Mouse (Mus musculus): Measurements from ENCODE around the gene Rnase1.
"Not testable (repeated sequence)": the region's sequence is repeated elsewhere in the genome, so short reads cannot be mapped to it uniquely, and the experiment has no call there.

Gene Rnase1

GRCm38 (mm10) chr14:51146685-51147084 is at the start of gene Rnase1:
Gene Rnase1 (minus strand): TSS chr14:51146785.
- no peak for DNase-seq

DNA sequence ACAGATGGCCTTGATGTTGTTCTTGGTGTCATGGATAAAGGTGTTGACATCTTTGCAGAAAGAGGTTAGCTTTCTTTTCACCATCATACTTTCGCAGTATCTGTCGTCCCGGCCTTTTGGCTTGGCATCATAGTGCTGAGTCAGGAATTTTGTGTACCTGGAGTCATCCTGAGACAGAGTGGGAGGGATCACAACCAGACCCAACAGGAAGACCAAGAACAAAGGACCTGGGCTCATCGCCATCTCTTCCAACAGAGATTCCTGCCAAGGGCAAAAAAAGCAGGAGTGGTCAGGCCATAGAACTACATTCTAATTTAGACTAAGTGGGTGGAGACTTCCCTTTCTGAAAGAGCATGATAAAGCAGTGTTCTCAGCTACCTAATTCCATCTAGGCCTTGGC is 49.1 kb upstream of the Rnase1 start:
- no peak for DNase-seq

GRCm38 (mm10) chr14:51181051-51181450 is 34.5 kb upstream of the Rnase1 start:
- DNase-seq: not testable (repeated sequence)

DNA sequence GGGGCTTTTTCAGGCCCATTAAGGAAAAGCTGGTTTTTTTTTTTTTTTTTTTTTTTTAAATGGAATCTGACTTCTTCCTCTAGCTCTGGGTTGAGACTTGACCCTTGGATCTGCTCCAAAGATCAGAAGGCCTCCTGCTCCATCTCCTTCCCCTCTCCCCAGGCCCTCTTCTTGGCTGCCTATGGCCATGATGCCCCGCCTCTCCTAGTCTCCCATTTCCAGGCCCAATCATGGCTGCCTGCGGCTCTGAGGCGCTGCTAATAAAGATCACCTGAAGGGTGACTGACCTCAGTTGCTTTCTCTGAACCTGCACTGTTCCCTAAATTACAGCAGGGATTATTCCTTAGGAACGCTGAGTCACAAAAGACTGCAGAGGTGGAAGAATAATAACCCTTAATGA is 27.3 kb upstream of the Rnase1 start:
- DNase-seq: no peak

DNA sequence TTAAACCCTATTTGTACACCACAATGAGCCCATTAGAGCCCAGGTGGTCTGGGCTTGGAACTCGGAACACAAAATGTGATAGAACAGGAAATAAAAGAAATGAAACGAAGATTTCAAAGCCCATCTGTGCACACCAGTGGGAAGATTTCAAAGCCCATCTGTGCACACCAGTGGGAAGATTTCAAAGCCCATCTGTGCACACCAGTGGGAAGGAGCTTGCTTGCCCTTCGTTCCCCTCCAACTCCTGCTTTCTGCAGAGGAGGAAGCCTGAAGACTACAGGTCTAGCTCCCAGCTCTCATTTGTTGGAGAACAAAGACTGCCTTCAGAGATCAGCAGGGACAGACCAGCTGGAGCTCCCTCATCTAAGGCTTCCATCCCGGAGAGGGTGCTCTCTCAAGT is 26.4 kb upstream of the Rnase1 start:
- DNase-seq: not testable (repeated sequence)

- not testable (repeated sequence) for DNase-seq
These were observed 25.7 kb upstream of the Rnase1 start for GRCm38 (mm10) chr14:51172095-51172865.

GRCm38 (mm10) chr14:51166068-51166467 is 19.5 kb upstream of the Rnase1 start:
- no peak for DNase-seq

GRCm38 (mm10) chr14:51165435-51165834 is 18.9 kb upstream of the Rnase1 start:
- no peak for DNase-seq

DNA sequence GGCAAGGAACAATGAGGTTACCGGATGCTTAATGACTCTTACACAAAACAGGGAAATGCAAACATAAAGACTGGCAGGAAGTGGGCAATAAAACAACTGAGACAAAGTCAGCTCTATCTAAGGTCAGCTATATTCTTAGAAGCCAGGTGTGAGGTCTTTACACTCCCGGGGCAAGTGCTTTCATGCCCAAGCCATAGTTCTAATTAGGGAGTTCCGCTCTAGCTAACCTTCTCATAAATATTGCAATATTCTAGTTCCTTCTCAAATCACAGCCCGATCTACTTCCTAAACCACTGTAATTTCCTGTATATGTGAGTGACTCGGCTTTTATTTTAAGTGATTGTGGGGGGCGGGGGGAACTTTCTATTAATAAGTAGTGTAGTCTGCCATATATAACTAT is 16.7 kb upstream of the Rnase1 start:
- DNase-seq: not testable (repeated sequence)

DNA sequence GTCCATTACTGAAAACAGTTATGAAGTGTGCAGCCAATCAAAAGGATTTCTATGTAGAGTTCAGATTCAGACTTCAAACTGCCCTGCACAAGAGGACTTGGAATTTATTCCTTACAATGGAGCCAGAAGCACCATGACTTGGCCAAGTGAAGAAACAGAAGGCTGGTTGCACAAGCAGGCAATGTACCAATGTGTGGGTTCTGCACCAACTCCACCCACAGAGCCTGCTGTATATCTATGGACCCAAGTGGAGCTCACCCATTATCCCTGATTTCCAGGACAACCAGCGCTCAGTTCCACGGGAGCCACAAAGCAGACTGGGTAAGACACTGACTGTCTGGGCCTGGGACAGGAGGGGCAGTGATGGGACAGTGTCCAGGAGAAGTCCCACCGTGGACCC is 15.4 kb upstream of the Rnase1 start, which contains the start of gene Rnase2b:
Gene Rnase2b, plus strand, starts transcription at position 285 of the 400 bp plus-strand sequence.
- not testable (repeated sequence) for DNase-seq

DNA sequence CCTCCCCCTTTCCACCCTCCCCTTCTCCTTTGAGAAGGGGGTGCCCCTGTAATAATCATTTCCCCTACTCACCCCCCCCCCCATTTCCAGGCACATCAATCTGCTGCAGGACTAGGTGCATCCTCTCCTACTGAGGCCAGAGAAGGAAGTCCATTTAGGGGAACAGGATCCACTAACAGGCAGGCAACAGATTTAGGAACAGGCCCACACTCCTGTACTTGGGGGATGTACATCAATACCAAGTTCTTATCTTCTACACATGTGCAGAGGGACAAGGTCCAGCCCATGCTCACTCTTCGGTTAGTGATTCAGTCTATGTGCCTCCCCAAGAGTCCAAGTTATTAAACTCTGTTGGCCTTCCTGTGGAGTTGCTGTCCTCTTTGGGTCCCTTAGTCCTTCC is 10.5 kb upstream of the Rnase1 start:
- no peak for DNase-seq

DNA sequence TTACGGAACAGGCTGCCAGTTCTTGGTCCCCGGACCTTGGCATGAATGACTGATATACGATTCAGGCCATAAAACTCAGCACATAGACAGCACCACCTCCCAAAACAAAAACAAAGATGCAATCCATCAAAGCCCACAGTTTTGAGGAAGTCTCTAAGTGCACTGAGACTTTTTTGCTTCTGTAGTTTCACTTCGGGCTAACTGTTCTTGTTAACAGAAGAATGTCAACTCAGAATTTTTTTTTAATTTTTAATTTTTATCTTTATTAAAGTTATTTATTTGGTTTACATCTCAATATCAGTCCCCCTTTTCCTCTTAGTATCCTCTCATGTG is 10.1 kb upstream of the Rnase1 start:
- DNase-seq: no peak

GRCm38 (mm10) chr14:51156056-51156735 is 9.6 kb upstream of the Rnase1 start:
- no peak for DNase-seq

- DNase-seq: no peak
These were observed 5.8 kb upstream of the Rnase1 start for GRCm38 (mm10) chr14:51152249-51152870.

- no peak for DNase-seq
These were observed 3.7 kb upstream of the Rnase1 start for GRCm38 (mm10) chr14:51150206-51150831.

GRCm38 (mm10) chr14:51149164-51149563 is 2.6 kb upstream of the Rnase1 start:
- DNase-seq: no peak

DNA sequence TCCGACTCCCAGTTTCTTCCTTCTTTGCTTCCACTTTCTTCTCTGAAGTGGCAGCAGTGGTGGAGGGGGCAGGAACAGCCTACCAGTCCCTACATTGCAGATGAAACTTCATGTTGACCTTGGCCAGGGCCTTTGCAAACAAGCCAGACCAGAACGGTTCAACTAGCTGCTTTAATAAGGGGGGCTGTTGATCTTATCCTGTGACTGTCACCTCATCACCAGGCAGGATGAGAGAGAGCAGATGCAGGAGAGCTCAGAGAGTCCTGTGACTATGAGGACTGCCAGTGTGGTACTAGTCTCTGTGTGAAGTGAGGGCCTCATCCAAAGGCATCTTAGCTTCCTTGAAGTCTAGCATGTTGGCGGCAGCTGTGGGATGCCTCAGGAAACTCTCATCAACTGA is 1.4 kb upstream of the Rnase1 start:
- DNase-seq: no peak

- no peak for DNase-seq
These were observed 1.1 kb downstream of the Rnase1 start for GRCm38 (mm10) chr14:51145521-51145920.

DNA sequence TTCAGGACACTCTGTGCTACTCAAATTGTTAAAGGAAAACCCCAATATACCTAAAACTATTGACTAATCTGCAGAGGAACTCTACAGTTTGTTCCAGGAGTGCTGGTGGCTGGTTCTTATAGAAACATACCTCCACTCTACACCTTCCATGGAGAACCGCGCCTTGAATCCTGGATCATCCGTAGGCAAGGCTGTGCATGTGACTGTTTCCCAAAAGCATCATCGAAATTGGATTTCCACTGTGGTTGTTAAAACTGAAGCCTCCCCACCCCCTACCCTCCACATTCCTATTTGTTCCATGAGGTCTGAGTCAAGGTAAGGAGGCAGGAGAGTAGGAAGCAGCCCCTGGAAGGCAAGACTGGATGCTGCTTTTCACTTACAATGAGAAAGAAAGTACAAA is 2.1 kb downstream of the Rnase1 start:
- no peak for DNase-seq

DNA sequence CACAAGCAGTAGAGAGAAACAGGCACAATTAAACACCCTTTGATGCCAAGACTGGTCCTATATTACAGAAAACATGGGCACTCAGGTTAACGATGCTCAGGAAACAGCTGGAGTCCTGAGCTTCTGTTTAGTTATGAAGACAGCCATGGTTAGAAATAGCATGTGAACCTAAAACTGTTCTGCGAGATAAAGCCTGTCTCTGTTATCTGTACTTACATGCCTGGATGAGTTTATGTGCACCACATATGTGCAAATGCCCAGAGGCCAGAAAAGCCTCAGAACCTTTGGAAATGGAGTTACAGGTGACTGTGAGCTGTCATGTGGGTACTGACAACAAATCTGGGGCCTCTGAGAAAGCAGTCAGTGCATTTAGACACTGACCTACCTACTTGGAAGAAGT is 2.6 kb downstream of the Rnase1 start:
- DNase-seq: no peak

- no peak for DNase-seq
These were observed 3.3 kb downstream of the Rnase1 start for GRCm38 (mm10) chr14:51143287-51143686.

DNA sequence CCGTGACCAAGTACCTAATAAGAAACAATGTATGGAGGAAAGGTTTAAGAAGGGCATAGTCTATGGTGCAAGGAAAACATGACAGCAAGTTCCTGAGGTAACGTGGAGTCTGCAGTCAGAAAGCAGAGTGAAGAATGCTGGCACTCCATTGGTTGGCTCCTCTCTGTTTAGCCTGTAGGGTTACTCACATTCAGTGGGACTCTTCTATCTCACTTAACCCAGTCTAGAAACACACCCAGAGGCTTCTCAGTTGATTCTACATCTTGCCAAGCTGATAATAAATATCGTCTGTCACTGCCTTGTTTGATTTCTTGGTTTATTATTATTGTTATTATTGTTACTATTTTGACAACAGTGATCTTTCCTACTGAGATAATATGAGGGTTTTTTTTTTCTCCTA is 4.0 kb downstream of the Rnase1 start:
- DNase-seq: no peak

DNA sequence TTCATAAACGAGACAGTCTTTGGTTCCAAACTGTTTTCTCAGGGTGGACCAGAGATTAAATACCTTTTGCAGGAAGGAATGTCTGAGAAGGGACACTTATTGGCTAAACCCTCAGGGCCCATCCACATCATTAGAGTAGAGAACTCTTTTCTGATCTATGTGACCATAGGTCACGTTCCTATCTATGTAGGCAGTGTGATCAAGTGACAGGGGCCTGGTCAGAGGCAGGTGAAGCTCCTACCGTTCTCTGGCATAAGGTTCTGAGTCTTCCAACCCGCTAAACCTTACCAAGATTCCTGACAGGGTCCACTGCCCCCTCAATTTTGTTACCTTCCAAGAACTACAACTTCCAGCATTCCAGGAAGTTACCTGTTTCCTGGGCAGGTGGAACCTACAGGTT is 4.5 kb downstream of the Rnase1 start:
- no peak for DNase-seq

DNA sequence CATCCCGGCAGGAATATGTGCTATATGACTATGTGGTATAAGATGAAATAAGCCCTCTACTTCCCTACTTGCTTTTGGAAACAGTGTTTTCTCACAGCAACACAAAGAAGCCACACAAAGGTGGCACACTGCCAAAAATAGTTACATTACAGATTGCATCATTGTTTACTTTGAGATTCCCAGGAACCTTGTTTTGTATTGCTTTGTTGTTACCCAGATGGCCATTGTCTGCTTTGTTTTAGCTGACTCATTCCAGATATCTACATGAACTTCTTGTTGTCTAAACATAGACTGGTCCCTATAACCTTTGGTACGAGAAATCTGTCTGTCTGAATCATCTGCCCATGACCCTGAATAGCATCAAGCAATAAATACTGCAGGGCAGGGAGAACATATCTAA is 6.2 kb downstream of the Rnase1 start:
- DNase-seq: no peak
